Mouse (Mus musculus) myocyte (in vitro differentiated cells): ENCODE results near the gene Gm20425.

Experiments
- CEBPB ChIP-seq: IDR thresholded peaks from 2 replicates; pipeline ENCODE4 v1.6.1; 2011; ENCODE audit warnings: mild to moderate bottlenecking, moderate library complexity; ENCODE audit not compliant: poor library complexity, insufficient read depth, severe bottlenecking
- E2F4 ChIP-seq: IDR thresholded peaks from one replicate; pipeline ENCODE4 v1.6.1; 2011; ENCODE audit warnings: mild to moderate bottlenecking, control low read depth, moderate library complexity; ENCODE audit not compliant: insufficient read depth
- MAX ChIP-seq: IDR thresholded peaks from one replicate; pipeline ENCODE4 v1.6.1; 2011; ENCODE audit warnings: low read depth, mild to moderate bottlenecking, control low read depth
- MYOD1 ChIP-seq, 3 experiments: IDR thresholded peaks; one replicate each; pipeline ENCODE4 v1.6.1; 2011; ENCODE audit warnings: control low read depth in 2 of 3, low read depth in 2 of 3, mild to moderate bottlenecking in 2 of 3, moderate library complexity in 1 of 3; ENCODE audit not compliant: insufficient read length in 2 of 3, control insufficient read depth in 1 of 3
- MYOG ChIP-seq, 3 experiments: IDR thresholded peaks; one replicate each; pipeline ENCODE4 v1.6.1; 2011; ENCODE audit warnings: control low read depth in 2 of 3, low read depth in 2 of 3, mild to moderate bottlenecking in 2 of 3; ENCODE audit not compliant: insufficient read length in 2 of 3, control insufficient read depth in 1 of 3, insufficient read depth in 1 of 3
- POLR2A ChIP-seq: IDR thresholded peaks from one replicate; pipeline ENCODE4 v1.6.1; 2011; ENCODE audit warnings: low read depth, mild to moderate bottlenecking, control low read depth, moderate library complexity; ENCODE audit not compliant: insufficient read length
- POLR2AphosphoS2 ChIP-seq: IDR thresholded peaks from one replicate; pipeline ENCODE4 v1.6.1; 2011; ENCODE audit warnings: low read depth, control low read depth; ENCODE audit not compliant: insufficient read length
- SRF ChIP-seq: IDR thresholded peaks from one replicate; pipeline ENCODE4 v1.6.1; 2011; ENCODE audit warnings: low read depth; ENCODE audit not compliant: control insufficient read depth, insufficient read length
- TCF12 ChIP-seq: IDR thresholded peaks from one replicate; pipeline ENCODE4 v1.6.1; 2011; ENCODE audit warnings: mild to moderate bottlenecking, control low read depth; ENCODE audit not compliant: poor library complexity, insufficient read depth, severe bottlenecking
- USF1 ChIP-seq: IDR thresholded peaks from one replicate; pipeline ENCODE4 v1.6.1; 2011; ENCODE audit warnings: low read depth, mild to moderate bottlenecking, control low read depth, moderate library complexity

- TF ChIP-seq E2F4, result no peak
- no peak for TF ChIP-seq MYOD1 (IDR thresholded peaks at IDR 0.05; ENCODE audit: control insufficient read depth in 1 of 3, insufficient read length in 2 of 3, low read depth in 2 of 3)
- TF ChIP-seq POLR2A, result no peak
- TF ChIP-seq TCF12, result no peak
- no peak for TF ChIP-seq USF1
- TF ChIP-seq SRF, result no peak
- no peak for TF ChIP-seq MYOG (IDR thresholded peaks at IDR 0.05; ENCODE audit: control insufficient read depth in 1 of 3, insufficient read depth in 1 of 3, insufficient read length in 2 of 3, low read depth in 2 of 3)
- TF ChIP-seq POLR2AphosphoS2, result no peak
- no peak for TF ChIP-seq CEBPB
- no peak for TF ChIP-seq MAX
Measured at GRCm38 (mm10) chr9:103243640-103244039, 13.5 kb upstream of the Gm20425 start.
